Mouse (Mus musculus) heart, postnatal 0 days (tissue): ENCODE measurements around the gene 1810010D01Rik.

Source experiments
- CTCF ChIP-seq: IDR thresholded peaks from 2 replicates; pipeline ENCODE4 v1.5.1; 2016; ENCODE audit warnings: antibody characterized with exemption, control low read depth, low read depth
- EP300 ChIP-seq: IDR thresholded peaks from 2 replicates; pipeline ENCODE4 v1.6.1; 2016; ENCODE audit warnings: antibody characterized with exemption, low read depth

GRCm38 (mm10) chr7:145239145-145239544 lies 31.2 kb upstream of the 1810010D01Rik start:
- no peak for TF ChIP-seq CTCF
- TF ChIP-seq EP300: no peak
